Mouse (Mus musculus) kidney, adult 2 months (tissue): Measurements from ENCODE around the gene 1700088E04Rik.

Experiments
- CTCF ChIP-seq: fragments of 200-500 bp; conservative IDR thresholded peaks from 2 replicates; pipeline ENCODE4 v1.5.1; 2011; ENCODE audit warnings: low read depth, mild to moderate bottlenecking, control low read depth, low read length, moderate library complexity, mixed read lengths; ENCODE audit not compliant: insufficient read depth, insufficient read length
- POLR2A ChIP-seq: fragments of 200-500 bp; IDR thresholded peaks from one replicate; pipeline ENCODE4 v1.6.1; 2011; ENCODE audit warnings: low read depth, low read length, control low read depth

GRCm38 (mm10) chr15:79135332-79135731 lies 5.7 kb downstream of the 1700088E04Rik start:
- TF ChIP-seq POLR2A (no peak), CTCF (no peak)
